13 mouse cellular contexts compared by ENCODE assay signal in the genomic region with DNA sequence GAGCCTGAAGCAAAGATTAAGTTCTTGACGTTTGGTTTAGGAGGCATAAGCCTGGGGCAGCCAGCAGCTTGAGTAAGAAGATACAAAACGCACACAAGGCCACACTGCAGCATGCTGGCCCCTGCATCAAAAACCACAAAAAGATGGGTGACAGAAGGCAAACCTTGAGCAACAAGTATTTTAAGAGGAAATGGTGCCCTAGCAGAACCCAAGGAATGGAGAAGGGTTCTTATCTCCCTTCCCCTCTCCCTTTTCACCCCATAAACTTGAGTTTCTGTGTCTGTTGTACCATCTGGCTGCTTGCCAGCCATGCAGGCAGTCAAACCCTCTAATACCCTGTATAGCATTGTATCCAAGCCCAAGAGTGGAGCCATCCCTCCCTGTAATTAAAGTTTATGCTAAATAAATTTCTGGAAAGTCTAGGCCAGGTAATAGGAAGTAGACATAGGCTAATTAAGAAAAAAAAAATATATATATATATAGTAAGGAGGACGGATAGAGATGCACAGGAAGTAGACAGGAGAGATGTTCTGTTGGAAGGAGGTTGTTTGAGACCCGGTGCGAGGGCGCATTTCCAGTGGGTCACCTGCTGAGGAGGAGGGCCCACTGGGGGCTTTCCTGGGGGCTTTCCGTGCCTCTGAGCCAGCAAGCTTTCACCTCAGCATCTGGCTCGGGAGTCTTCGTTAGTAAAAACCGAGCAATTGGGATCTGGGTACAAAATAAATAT. TPM values are rescaled to one million over a fixed set of nuclear protein-coding genes. Genes with fewer than 3 reads are reported as not detected.
A peak's percentile ranks its signal among the peaks of the same experiment; 100 is the strongest.
DNase-seq lines count a peak whose midpoint lies in the region; ATAC-seq and TF ChIP-seq lines count a peak whose summit lies in the region.
"Had no signal": no experiment of that assay in that cellular context is flagged by ENCODE, and none has a peak within 500 bp of the region (broad histone marks: within the 10 kb centered on the region; RNA-seq: fewer than 3 reads in every experiment).

No protein-coding gene starts in this region.

- H3K27ac ChIP-seq in heart, embryonic 10.5 days = peak overlapping the region; percentile 33
- H3K27ac ChIP-seq in lung, embryonic 15.5 days = peak overlapping the region; percentile 51
- no peak overlapping the region for H3K27ac ChIP-seq in intestine, embryonic 16.5 days (ENCODE audit: low read length)
- H3K27ac ChIP-seq: kidney, postnatal 0 days; midbrain, embryonic 15.5 days; neural tube, embryonic 15.5 days had no signal

- no peaks in the 10 kb centered on the region for H3K36me3 ChIP-seq in heart, embryonic 10.5 days
- H3K36me3 ChIP-seq in lung, embryonic 15.5 days = no peaks in the 10 kb centered on the region
- no peaks in the 10 kb centered on the region for H3K36me3 ChIP-seq in G1E (replicated peaks)
- H3K36me3 ChIP-seq in intestine, embryonic 16.5 days (ENCODE audit: control insufficient read depth, insufficient read depth, low read length) = no peaks in the 10 kb centered on the region
- H3K36me3 ChIP-seq: midbrain, embryonic 15.5 days; neural tube, embryonic 15.5 days had no signal

- H3K9me3 ChIP-seq in heart, embryonic 10.5 days = no peaks in the 10 kb centered on the region
- no peaks in the 10 kb centered on the region for H3K9me3 ChIP-seq in lung, embryonic 15.5 days
- no peaks in the 10 kb centered on the region for H3K9me3 ChIP-seq in G1E (replicated peaks)
- H3K9me3 ChIP-seq in intestine, embryonic 16.5 days (ENCODE audit: control insufficient read depth, low read length) = no peaks in the 10 kb centered on the region
- H3K9me3 ChIP-seq: midbrain, embryonic 15.5 days; neural tube, embryonic 15.5 days had no signal

- H3K27me3 ChIP-seq in heart, embryonic 10.5 days (ENCODE audit: insufficient read depth, poor library complexity, severe bottlenecking) = no peaks in the 10 kb centered on the region
- H3K27me3 ChIP-seq in lung, embryonic 15.5 days = no peaks in the 10 kb centered on the region
- H3K27me3 ChIP-seq in G1E (ENCODE audit: insufficient read depth, low read length) = no peaks in the 10 kb centered on the region
- no peaks in the 10 kb centered on the region for H3K27me3 ChIP-seq in intestine, embryonic 16.5 days (replicated peaks; ENCODE audit: control insufficient read depth, insufficient read depth, low read length)
- H3K27me3 ChIP-seq: midbrain, embryonic 15.5 days; neural tube, embryonic 15.5 days had no signal

- DNase-seq in heart, embryonic 10.5 days (ENCODE audit: low spot score) = no peak
- DNase-seq in heart, postnatal 10 days = no peak
- DNase-seq in lung, postnatal 36 days = no peak
- peak; percentile 44 for DNase-seq in G1E (ENCODE audit: low spot score)
- DNase-seq in ovary, adult 18-20 months (ENCODE audit: low spot score) = no peak
- no peak for DNase-seq in embryo, embryonic 11 days
- DNase-seq: cerebellum, postnatal 25 days; heart, postnatal 36 days had no signal

- H3K9ac ChIP-seq in lung, embryonic 15.5 days = no peak overlapping the region
- no peak overlapping the region for H3K9ac ChIP-seq in intestine, embryonic 16.5 days (ENCODE audit: low read depth, low read length)
- H3K9ac ChIP-seq: midbrain, embryonic 15.5 days; neural tube, embryonic 15.5 days had no signal

- peaks cover 10% of the 10 kb centered on the region for H3K4me1 ChIP-seq in heart, embryonic 10.5 days
- peaks cover 15% of the 10 kb centered on the region for H3K4me1 ChIP-seq in lung, embryonic 15.5 days
- peaks cover 7% of the 10 kb centered on the region for H3K4me1 ChIP-seq in G1E (ENCODE audit: insufficient read depth, low read depth, low read length)
- H3K4me1 ChIP-seq in intestine, embryonic 16.5 days (ENCODE audit: control insufficient read depth, insufficient read depth, low read length) = peaks cover 11% of the 10 kb centered on the region
- H3K4me1 ChIP-seq: neural tube, embryonic 15.5 days had no signal

- intact Hi-C loops in heart, postnatal 10 days (cut with DNase I) = no loop called here

- TF ChIP-seq CTCF in G1E (IDR thresholded peaks at IDR 0.05; ENCODE audit: low read depth, low read length) = no peak

- H3K4me3 ChIP-seq in heart, embryonic 10.5 days = no peak overlapping the region
- no peak overlapping the region for H3K4me3 ChIP-seq in lung, embryonic 15.5 days
- no peak overlapping the region for H3K4me3 ChIP-seq in G1E (ENCODE audit: low read depth, low read length)
- no peak overlapping the region for H3K4me3 ChIP-seq in intestine, embryonic 16.5 days (ENCODE audit: low read length)
- H3K4me3 ChIP-seq: midbrain, embryonic 15.5 days; neural tube, embryonic 15.5 days had no signal

- peak overlapping the region; percentile 3; the same call in 1 of the 2 replicates for H3K4me2 ChIP-seq in lung, embryonic 15.5 days
- H3K4me2 ChIP-seq in intestine, embryonic 16.5 days (ENCODE audit: low read depth, low read length) = no peak overlapping the region
- H3K4me2 ChIP-seq: midbrain, embryonic 15.5 days; neural tube, embryonic 15.5 days had no signal

- 44% methylated on average over 10 of the region's 10 CpGs for WGBS in heart, embryonic 10.5 days
- 22% methylated on average over 10 of the region's 10 CpGs for WGBS in lung, embryonic 15.5 days
- WGBS in intestine, embryonic 16.5 days = 56% methylated on average over 10 of the region's 10 CpGs

- no peak for ATAC-seq in lung, embryonic 15.5 days (ENCODE audit: borderline replicate concordance, extremely low read depth, low FRiP score, low TSS enrichment)
- ATAC-seq in G1E (ENCODE audit: extremely low read depth, insufficient number of reproducible peaks, low FRiP score, poor library complexity, severe bottlenecking) = peak; percentile 64
- peak; percentile 19; the same call in 1 of the 2 replicates for ATAC-seq in intestine, embryonic 16.5 days
- ATAC-seq: midbrain, embryonic 15.5 days had no signal

RNA-seq across cellular contexts. Expression of gene E330021D16Rik, which starts 16.0 kb away (rescaled TPM):
- 0.11 TPM in 1 of 2 replicates, not detected in the other for polyA plus RNA-seq in heart, embryonic 10.5 days (2016; fragmentation: Nextera tagmentation; extraction: Ambion mirVana)
- not detected for total RNA-seq in heart, postnatal 10 days (2021)
- 0.42 TPM in 1 of 2 replicates, not detected in the other for polyA plus RNA-seq in lung, embryonic 15.5 days (2015; fragmentation: Nextera tagmentation; extraction: Ambion mirVana)
- not detected in 2 replicates for total RNA-seq in G1E (2014; fragmentation: Nextera tagmentation)
- 0.16 TPM in 1 of 2 replicates, not detected in the other for total RNA-seq in G1E (2017)
- not detected in 2 replicates for polyA plus RNA-seq in G1E (2012)
- polyA plus RNA-seq in intestine, embryonic 16.5 days (2015; fragmentation: Nextera tagmentation; extraction: Ambion mirVana) = not detected in 2 replicates
- total RNA-seq: heart, postnatal 36 days had no signal
- polyA plus RNA-seq: midbrain, embryonic 15.5 days; neural tube, embryonic 15.5 days had no signal
